Mouse (Mus musculus): ENCODE results near the gene Dctn2. TPM values are rescaled to one million over a fixed set of nuclear protein-coding genes. Genes with fewer than 3 reads are reported as not detected.

Dctn2 gene
- total and polyA plus RNA-seq, 3 experiments, result 240 to 297 TPM; not detected in 1

GRCm38 (mm10) chr10:127226318-127226895, 39.8 kb upstream of the Dctn2 start:
- H3K27ac ChIP-seq (ENCODE audit: control insufficient read depth, low read depth, low read length), result no peak overlapping the region
- H3K79me2 ChIP-seq (ENCODE audit: control insufficient read depth, insufficient read depth, low read length, poor library complexity), result no peaks in the 10 kb centered on the region
- H3K9ac ChIP-seq (ENCODE audit: control insufficient read depth, low read depth, low read length, poor library complexity, severe bottlenecking), result no peak overlapping the region
- H3K9me3 ChIP-seq (replicated peaks; ENCODE audit: insufficient read depth, low read length), result no peaks in the 10 kb centered on the region
- H3K4me3 ChIP-seq (ENCODE audit: control insufficient read depth in 1 of 2, insufficient read depth in 1 of 2, low read depth in 2 of 2, low read length in 2 of 2), result no peak overlapping the region
- peaks cover 0 to 7% of the 10 kb centered on the region in 2 experiments; a peak in 1 of 4 replicates for H3K4me1 ChIP-seq (ENCODE audit: control insufficient read depth in 1 of 2, insufficient read depth in 2 of 2, low read length in 2 of 2)
- TF ChIP-seq RAD21 (IDR thresholded peaks at IDR 0.05; ENCODE audit: low read depth, low read length), result no peak; the same call in 1 of the 2 replicates
- TF ChIP-seq POLR2AphosphoS5 (IDR thresholded peaks at IDR 0.05; ENCODE audit: borderline replicate concordance, low read depth, low read length), result no peak
- TF ChIP-seq KAT2A (conservative IDR thresholded peaks at IDR 0.05; ENCODE audit: low read depth, low read length), result no peak
- no peak for TF ChIP-seq JUND (IDR thresholded peaks at IDR 0.05; ENCODE audit: low read depth, low read length)
- no peak for TF ChIP-seq TCF12 (IDR thresholded peaks at IDR 0.05; ENCODE audit: low read depth, low read length)
- TF ChIP-seq UBTF (IDR thresholded peaks at IDR 0.05; ENCODE audit: borderline replicate concordance, insufficient read depth, low read depth, low read length), result no peak
- TF ChIP-seq POLR2A (IDR thresholded peaks at IDR 0.05; ENCODE audit: control insufficient read depth in 1 of 2, insufficient read depth in 1 of 2, low read depth in 1 of 2, low read length in 2 of 2, poor library complexity in 1 of 2), result no peak
- TF ChIP-seq MAFK (IDR thresholded peaks at IDR 0.05; ENCODE audit: borderline replicate concordance, low read depth, low read length), result 0 out of 2 replicates have a peak, but pooled peaks have one; percentile 60
- no peak for TF ChIP-seq GATA1 (IDR thresholded peaks at IDR 0.05; ENCODE audit: low read depth, low read length)
- peak; percentile 23 to 48 (median 40); a peak in 4 of 6 replicates for TF ChIP-seq CTCF (IDR thresholded peaks at IDR 0.05 in 2 of 3, conservative IDR thresholded peaks at IDR 0.05 in 1 of 3; ENCODE audit: control insufficient read depth in 1 of 3, insufficient read depth in 1 of 3, low read depth in 2 of 3, low read length in 3 of 3, poor library complexity in 1 of 3, severe bottlenecking in 1 of 3)
- no peak for TF ChIP-seq MYC (IDR thresholded peaks at IDR 0.05; ENCODE audit: low read depth, low read length)
- TF ChIP-seq POLR2AphosphoS2 (IDR thresholded peaks at IDR 0.05; ENCODE audit: low read length), result no peak
- TF ChIP-seq MEF2A (IDR thresholded peaks at IDR 0.05; ENCODE audit: extremely low read depth, insufficient replicate concordance, low read depth, low read length, poor library complexity, severe bottlenecking), result no peak
- TF ChIP-seq SIN3A (IDR thresholded peaks at IDR 0.05; ENCODE audit: low read length), result no peak
- no peak for TF ChIP-seq ZC3H11A (IDR thresholded peaks at IDR 0.05; ENCODE audit: low read depth, low read length)
- peak; percentile 62 for TF ChIP-seq SMC3 (IDR thresholded peaks at IDR 0.05; ENCODE audit: low read depth, low read length)
- TF ChIP-seq MAZ (IDR thresholded peaks at IDR 0.05; ENCODE audit: low read depth, low read length), result no peak
- H3K27me3 ChIP-seq (ENCODE audit: control insufficient read depth in 1 of 2, insufficient read depth in 2 of 2, low read length in 2 of 2), result no peaks in the 10 kb centered on the region
- H3K36me3 ChIP-seq (ENCODE audit: control insufficient read depth in 1 of 2, insufficient read depth in 2 of 2, low read length in 2 of 2), result no peaks in the 10 kb centered on the region
- DNase-seq (ENCODE audit: low read depth, low spot score), result no peak

DNA sequence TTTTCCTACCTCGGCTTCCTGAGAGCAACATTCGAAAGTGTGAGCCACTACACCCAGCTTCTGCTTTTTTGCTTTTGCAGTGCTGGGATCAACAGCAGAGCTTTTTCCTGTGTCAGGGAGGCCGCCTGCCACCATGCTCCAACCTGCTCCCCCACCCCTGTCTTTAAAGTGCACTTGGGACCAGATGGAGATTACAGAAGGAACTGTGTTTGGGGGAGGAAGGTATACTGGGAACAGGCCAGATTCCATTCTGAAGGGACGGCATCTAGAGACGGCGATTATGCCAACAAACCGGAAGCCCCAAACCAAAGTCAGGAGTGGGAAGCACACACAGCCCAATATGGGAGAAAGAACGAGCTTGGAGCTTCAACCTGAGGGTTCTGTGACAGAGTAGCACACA, 39.0 kb upstream of the Dctn2 start:
- peaks cover 0 to 7% of the 10 kb centered on the region in 2 experiments; a peak in 1 of 4 replicates for H3K4me1 ChIP-seq (ENCODE audit: control insufficient read depth in 1 of 2, insufficient read depth in 2 of 2, low read length in 2 of 2)
- no peaks in the 10 kb centered on the region for H3K79me2 ChIP-seq (ENCODE audit: control insufficient read depth, insufficient read depth, low read length, poor library complexity)
- H3K4me3 ChIP-seq (ENCODE audit: control insufficient read depth in 1 of 2, insufficient read depth in 1 of 2, low read depth in 2 of 2, low read length in 2 of 2), result no peak overlapping the region
- no peaks in the 10 kb centered on the region for H3K27me3 ChIP-seq (ENCODE audit: control insufficient read depth in 1 of 2, insufficient read depth in 2 of 2, low read length in 2 of 2)
- H3K36me3 ChIP-seq (ENCODE audit: control insufficient read depth in 1 of 2, insufficient read depth in 2 of 2, low read length in 2 of 2), result no peaks in the 10 kb centered on the region
- no peaks in the 10 kb centered on the region for H3K9me3 ChIP-seq (replicated peaks; ENCODE audit: insufficient read depth, low read length)
- no peak for DNase-seq (ENCODE audit: low read depth, low spot score)
- H3K27ac ChIP-seq (ENCODE audit: control insufficient read depth, low read depth, low read length), result no peak overlapping the region
- TF ChIP-seq CHD1 (IDR thresholded peaks at IDR 0.05; ENCODE audit: low read depth, low read length), result no peak
- TF ChIP-seq ETS1 (IDR thresholded peaks at IDR 0.05; ENCODE audit: low read depth, low read length), result no peak
- TF ChIP-seq MAX (IDR thresholded peaks at IDR 0.05; ENCODE audit: low read length), result no peak
- TF ChIP-seq TCF12 (IDR thresholded peaks at IDR 0.05; ENCODE audit: low read depth, low read length), result no peak
- TF ChIP-seq ZKSCAN1 (IDR thresholded peaks at IDR 0.05; ENCODE audit: low read depth, low read length), result no peak
- no peak for TF ChIP-seq MAZ (IDR thresholded peaks at IDR 0.05; ENCODE audit: low read depth, low read length)
- no peak for TF ChIP-seq TAL1 (IDR thresholded peaks at IDR 0.05; ENCODE audit: low read length)
- TF ChIP-seq POLR2AphosphoS2 (IDR thresholded peaks at IDR 0.05; ENCODE audit: low read length), result no peak
- TF ChIP-seq HCFC1 (IDR thresholded peaks at IDR 0.05; ENCODE audit: low read depth, low read length), result no peak
- H3K9ac ChIP-seq (ENCODE audit: control insufficient read depth, low read depth, low read length, poor library complexity, severe bottlenecking), result no peak overlapping the region

All from MEL (cell line).